Mouse (Mus musculus) adrenal gland, postnatal 25 days (tissue): ENCODE results near the gene Cox17. TPM values are rescaled to one million over a fixed set of nuclear protein-coding genes. Genes with fewer than 3 reads are reported as not detected.
A peak's percentile ranks its signal among the peaks of the same experiment; 100 is the strongest.

Experiments
- DNase-seq: peaks from one replicate; pipeline ENCODE4 v3.0.0; 2021; ENCODE audit warnings: mixed read lengths
- total RNA-seq: library from RNA; stranded (reverse); gene quantifications from 2 replicates; pipeline ENCODE4 v1.2.3, GENCODE M21; 2021

The Cox17 gene
- total RNA-seq, 1 experiment from 2014 or later: 273 TPM

DNA sequence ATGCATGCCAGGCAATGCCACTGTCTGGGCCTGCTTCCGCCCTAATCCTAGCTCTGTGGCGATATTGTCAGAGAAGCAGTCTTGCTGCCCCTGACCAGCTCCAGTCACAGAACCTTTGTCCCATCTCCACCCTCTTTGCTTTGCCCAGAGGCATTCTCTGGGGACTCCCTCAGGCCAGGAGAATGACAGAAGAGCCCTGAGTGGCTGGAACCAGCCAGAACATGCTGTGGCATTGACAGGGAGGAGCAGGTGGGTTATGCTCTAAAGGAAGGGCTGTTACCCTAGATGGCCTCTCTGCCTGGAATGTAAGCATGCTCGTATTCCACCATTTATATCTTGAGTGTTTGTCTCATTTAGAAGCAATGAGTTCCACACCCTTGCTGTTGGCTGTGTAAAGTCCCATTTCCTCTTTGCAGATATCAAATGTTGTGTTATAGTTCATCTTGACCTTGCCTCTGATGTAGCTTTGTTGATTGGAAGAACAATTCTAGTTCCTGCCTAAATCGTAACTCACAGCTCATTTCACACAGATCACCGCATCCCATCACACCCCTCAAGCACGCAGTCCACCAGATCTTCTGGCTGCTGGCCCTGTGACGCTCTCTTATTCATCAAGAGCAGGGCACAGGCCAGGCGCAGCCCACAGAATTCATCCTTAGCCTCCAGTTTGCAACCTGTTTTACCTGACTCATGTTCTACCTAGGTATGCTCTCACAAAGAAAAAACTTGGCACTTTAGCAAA is 24.0 kb downstream of the Cox17 start:
- peak; percentile 30 for DNase-seq

DNA sequence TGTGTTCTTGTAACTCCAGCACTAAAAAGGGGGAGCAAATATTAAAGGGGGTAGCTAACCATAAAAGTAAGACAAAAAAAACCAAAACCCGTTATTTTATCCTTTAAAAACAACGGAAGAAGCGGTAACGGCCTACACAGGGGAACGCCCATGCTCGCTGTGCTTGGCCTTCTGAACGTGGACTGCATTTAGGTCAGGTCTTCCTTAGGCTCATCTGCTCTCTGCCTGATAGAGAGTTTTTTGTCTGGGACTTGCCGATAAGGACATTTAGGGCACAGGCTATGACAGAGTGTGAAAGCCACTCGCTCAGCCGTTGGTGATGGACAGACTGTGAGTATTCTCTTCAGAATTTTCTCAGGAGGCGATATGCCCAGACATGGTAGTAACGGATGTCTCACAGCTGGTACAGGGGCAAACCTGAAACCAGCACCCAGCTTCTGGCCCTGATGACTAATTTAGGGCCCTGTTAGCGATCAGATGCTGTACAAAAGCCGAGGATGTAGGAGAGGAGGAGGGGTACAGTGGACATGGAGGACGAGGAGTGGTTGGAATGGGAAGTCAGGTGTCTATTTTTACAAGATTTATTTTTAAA is 25.0 kb downstream of the Cox17 start:
- no peak for DNase-seq

DNA sequence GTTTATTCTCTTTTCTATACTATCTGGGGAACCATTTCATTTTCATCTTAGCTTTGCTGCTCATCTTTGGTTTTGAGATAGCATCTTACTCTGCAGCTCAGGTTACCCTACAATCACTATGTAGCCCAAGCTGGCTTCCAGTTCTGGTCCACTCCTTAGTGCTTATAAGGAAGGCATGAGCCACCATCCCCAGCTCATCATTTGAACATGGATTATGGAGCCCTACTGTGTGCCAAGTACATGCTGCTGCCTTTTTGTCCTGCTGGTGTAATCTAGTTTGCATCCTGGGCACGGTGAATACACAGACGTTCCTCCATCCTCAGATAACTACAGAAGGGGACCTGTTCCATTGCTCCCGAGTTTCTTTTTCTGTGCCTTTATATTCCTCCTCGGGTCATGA is 26.1 kb downstream of the Cox17 start:
- no peak for DNase-seq

DNA sequence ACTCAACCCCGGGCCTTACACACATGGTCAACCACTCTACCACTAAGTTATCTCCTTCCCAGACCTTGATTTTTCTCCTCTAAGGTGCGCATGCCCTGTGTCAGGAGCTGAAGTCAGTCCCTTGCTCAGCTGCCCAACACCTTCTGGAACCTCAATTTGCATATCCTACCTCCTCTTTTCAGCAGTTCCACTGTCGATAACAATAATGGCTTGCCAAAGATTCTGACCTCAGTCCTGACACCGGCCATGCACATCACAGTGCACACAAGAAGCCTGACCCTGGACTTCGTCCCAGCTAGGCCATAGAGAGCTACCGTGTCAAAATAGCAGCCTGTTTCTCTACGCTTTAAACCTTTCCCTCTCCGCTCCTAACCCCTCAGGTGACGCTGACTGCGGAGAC is 26.6 kb downstream of the Cox17 start:
- no peak for DNase-seq

DNA sequence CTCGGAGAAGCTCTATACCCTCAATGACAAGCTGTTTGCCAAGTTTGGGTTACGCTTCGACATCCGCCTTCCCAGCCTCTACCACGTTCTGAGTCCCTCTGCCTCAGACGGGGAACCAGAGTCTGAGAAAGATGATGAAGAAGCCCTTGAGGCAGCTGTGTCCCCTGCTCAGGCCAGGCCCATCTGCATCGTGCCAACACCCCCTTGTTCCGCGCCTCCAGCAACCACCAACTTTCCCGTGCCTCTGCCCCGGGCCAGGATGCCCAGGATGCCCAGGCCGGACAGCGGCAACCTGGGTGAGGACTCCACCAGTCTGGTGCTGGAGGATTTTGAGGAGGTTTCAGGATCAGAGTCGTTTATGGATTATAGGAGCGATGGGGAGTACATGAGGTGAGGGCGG is 27.1 kb downstream of the Cox17 start:
- DNase-seq: no peak

DNA sequence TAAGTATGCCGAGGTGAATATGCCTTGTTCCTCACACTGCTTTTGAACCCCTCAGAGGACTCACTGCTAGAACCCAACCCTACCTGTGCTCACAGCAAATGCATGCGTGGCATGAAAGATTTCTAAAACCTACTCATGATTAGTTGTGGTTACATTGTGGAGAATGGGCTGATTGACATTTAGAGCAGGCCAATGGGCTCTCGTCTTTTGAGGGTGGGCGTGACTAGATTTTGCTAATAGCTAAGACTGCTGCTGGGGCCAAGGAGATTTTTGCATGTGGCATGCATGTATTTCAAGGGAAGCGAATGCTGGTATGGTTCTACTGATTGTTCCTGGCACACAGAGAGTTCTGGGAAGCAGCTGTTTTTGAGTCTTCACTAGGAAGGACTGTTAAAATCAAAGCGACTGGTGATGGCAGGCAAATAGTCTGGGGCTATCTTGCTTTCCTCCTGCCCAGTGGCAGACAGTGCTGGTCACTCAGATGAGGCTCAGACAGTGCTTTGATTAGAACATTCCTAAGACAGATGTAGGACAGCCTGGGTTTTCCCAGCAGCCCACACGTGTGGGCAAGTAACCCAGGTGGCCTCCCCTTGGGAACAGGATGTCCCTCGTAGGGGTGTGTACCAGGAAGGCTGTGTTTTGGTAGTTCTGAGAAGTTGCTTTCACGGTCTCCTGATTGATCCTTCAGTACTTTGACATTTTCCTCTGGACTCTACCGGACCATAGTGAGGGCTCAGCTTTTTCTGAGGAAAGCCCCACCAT is 27.8 kb downstream of the Cox17 start:
- DNase-seq: no peak

DNA sequence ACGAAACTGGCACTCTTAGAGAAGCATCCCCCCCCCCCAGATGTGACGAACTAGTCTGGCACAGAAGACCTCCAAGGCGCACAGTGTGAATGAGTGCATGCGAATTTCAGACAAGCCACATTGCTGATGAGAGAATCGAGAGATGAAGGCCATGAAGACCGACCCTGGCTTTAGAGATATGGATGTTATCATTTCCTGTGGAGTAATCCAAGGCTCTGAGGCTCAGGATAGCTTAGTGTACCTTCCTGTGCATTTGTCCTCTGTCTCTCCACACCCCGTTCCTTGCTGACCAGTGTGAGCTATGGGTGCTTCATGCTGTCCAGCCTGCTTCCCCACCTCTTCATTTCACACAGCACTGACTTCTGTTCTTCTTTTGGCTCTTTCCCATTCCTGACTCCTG is 28.4 kb downstream of the Cox17 start:
- DNase-seq: no peak

DNA sequence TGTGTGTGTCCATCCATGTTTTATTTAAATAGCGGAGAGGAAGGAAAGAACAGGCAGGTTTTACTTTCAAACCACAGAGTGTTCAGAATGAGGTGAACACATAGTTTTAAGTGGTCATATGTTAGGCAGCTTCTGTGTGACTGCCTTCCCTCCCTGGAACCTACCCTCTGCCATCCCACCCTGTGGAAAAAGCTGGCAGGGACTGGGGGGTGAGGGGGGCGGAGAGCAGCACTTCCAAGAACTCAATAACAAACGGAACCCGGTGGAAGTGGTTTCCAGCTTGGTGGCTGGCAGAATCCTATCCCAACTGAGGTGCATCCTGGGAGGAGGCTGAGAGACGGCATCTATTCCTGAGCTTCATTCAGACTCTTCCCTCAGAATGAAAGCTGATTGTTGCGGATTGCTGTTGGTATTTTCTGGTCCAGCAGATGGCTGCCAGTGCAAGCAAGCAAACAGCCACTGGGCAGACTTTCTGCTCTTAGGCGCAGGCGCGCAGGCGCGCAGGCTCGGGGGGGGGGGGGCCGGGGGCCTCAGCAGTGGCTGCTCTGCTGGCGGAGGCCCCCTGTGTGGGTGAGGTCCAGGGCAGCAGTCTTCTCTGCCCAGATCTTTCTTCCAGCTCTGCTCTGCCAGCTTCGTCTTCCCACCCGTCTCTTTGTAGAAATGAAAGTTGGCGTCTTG is 29.5 kb downstream of the Cox17 start:
- DNase-seq: peak; percentile 54

DNA sequence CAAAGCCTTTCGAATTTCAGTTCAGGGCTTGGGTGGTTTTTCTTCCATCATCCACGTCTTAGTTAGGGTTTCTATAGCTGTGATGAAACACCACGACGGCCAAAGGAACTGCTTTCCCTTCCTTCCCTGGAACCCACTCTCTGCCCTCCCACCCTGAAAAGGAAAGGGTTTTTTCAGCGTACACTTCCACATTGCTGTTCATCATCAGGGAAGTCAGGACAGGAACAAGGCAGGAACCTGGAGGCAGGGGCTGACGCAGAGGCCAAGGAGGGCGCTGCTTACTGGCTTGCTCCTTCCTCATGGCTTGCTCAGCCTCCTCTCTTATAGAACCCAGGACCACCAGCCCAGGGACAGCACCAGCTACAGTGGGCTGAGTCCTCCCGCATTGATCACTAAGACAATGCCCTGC is 30.1 kb downstream of the Cox17 start:
- no peak for DNase-seq

DNA sequence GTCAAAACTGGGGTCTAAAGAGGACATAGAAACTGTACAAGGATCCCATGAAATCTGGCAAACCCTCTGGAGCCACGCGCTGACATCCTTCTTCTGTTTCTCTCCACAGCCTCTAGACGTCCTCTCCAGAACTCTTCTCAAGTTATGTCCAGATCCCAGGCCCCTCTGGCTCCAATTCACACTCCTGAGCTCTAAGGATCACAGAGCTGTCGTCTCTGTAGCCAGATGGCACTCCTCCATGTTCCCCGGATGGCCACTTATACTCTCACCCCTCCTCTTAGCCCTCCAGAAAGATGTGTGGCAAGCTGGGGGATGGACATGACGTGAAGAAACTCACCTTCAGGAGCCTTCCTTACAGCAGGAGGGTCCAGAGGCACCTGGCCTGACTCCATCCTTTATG is 30.8 kb downstream of the Cox17 start:
- DNase-seq: no peak

DNA sequence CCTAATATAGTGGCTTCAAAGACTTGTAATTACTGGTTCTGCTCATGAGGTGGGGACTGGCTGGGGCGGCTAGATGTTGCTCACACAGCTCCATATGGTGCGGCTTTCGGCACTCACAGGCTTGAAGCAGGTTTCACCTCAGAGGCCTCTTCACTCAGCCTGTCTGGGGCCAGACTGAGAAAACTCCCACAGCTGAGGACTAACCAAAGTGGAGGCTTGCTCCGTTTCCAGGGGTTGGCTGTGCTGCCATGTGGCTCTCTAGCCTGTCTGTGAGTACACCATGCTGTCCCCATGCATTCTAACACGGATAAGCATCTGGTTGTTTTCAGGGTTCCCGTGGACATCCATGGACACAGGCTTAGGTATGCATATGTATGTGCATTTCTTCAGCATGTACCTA is 31.8 kb downstream of the Cox17 start:
- DNase-seq: no peak

DNA sequence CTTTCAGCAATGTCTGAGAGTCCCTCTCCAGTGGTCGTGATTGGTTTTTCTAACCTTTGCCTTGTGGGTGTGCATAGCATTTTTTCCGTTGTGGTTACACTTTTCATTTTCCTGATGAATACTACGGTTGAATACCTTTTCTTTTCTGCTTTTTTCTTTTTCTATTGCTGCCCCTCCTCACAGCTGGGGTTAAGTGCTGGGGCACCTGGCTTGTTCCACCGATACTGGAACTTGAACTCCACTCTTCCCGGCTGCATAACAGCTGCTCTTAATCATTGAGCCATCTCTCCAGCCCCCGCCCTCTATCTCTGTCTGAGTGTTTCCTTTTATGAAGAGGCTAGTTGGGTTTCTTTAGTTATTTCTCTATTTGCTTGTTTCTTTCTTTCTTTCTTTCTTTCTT is 32.3 kb downstream of the Cox17 start:
- DNase-seq: no peak

DNA sequence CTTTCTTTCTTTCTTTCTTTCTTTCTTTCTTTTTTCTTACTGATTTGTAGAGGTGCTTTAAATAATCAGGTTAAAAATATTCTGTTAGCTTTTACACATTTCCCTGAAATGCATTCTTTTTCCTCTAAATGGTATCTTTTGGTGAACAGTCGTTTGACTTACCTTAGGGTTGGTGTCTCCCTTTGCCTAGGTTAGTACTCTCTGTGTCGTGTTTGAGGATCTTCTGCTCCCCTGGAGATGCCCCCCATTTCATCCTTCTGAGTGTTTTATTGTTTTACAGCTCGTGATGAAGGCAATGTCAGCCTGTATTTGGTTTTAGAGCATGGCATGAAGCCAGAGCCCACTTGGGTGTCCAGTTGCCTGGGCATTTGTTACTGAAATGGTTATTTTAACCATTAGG is 32.7 kb downstream of the Cox17 start:
- DNase-seq: no peak

DNA sequence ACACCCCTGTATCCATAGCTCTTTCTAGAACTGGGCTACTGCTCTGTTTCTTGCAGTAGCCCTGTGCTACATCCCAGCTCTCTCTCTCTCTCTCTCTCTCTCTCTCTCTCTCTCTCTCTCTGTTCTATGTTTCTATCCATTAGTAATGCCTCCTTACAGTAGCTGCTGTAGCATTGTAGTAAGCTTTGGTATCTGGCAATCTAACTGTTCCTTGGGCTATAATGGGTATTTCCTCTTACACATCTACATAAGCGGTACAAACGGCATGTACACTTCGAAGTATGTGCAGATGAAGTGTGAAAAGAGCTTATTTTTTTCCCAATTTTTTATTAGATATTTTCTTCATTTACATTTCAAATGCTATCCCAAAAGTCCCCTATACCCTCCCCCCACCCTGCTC is 33.1 kb downstream of the Cox17 start:
- no peak for DNase-seq

DNA sequence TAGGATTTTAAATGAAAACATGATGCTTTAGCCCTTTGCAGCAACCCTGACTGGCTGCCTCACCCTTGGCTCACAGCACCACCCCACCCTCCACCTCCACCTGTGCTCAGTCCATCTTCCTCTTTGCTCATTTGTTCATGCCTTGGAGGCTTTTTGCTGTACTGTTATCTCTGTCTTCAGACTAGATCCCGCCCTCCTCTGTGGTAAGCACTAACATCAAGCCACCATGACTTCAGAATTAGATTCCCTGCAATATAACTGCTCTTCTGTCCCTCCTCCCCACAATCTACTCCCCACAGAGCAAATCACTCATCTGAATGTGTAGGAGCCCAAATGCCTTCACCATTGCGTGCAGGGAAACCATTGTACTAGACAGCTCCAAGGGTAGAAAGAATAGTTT is 36.9 kb downstream of the Cox17 start:
- DNase-seq: no peak

DNA sequence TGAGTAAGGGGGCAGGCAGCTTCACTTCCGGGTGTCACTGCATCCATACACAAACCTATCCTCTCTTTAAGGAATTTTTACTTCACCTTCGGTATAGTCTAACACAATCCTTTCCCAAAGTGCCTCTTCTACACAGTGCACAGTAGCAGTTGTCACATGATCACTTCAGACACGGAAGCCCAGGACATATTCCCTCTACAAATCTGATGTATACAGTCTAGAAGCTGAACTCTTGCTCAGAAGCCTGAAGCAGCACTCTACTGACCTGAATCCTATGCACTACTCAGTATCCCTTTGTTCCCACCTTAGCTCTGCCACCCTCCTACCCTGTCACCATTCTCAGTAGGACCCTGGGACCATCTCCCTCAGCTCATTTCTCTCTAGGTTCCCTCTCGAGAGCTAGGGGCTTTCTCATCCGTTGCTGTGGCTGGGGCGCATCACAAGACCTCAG is 38.4 kb downstream of the Cox17 start:
- DNase-seq: no peak

DNA sequence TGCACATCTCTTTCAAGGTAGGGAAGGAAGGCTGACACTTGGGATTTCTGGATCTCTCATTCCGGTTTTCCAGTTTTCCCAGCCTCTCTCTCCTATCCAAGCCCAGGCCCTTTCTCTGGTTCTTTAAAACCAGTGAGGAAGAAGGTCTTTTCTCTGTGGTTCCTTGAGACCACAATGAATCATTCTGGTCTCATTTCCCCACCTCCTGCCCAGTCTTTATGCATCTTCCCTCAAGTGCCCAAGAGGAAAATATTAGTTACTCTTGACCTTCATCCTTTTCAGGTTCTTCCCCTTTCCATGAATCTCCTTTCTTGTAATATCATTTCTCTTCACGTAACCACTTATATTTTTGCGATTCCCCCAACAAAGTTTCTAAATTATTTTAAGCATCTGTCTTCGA is 38.9 kb downstream of the Cox17 start:
- no peak for DNase-seq

DNA sequence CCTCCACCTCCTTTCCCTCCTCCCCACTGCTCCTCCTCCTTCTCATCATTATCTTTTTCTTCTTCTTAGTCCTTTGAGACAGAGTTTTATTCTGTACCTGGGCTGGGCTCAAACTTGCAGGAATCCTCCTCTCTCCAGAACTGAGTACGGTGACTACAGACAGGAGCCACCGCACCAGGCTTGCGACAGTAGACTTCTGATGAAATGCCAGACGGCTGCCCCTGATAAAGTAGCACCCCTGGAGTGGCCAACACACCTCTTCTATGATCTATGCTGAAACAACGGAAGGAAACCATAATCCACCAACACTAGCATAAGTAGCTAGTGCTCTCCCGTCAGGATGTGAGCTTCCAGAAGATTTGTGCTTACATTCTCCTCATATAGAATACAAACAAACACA is 40.6 kb downstream of the Cox17 start:
- DNase-seq: no peak

DNA sequence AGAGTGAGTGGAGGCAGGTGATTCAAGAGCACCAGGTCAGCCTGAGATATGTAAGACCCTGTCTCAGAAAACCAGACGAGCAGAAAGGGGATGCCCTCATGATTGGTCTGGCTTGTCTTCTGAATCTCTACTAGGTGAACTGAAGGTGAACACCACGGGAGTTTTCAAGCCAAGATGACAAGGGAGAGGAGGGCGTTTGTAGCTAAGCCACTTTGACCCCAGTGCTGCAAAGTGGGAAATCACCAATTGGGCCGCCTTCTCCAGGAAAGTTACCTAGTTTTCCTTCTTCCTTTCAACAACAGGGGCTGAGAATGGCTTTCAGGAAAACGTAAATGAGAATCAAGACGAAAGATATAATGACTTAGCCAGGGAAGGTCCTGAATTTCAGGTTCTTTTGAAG is 42.0 kb downstream of the Cox17 start:
- DNase-seq: no peak

DNA sequence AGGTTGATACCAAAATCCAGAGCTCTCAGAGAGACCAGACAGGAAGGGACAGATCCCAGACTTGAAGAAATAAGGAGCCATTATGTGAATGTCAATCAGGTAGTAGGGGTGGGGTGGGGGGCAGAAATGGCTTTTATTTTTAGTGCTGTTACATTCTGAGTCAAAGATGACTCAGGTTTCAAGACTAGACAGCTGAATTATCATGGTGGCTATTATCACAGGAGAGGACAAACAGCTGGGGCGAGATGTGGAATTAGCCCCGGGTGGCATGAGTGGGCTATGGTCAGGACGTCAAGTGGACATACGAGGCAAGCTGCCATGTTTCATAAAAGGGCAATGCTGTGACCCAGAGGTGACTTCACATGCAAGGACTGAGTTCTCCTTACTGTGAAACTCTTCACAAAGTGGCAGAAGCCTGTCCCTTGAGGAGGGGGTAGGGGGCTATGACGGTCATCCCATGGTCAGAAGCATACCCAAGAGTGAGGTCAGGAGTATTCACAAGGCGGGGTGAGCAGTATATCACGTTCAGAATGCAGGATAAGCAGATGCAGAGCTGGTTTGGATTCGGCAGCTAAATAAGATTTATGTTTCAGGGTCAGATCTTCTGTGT is 42.6 kb downstream of the Cox17 start:
- DNase-seq: no peak

DNA sequence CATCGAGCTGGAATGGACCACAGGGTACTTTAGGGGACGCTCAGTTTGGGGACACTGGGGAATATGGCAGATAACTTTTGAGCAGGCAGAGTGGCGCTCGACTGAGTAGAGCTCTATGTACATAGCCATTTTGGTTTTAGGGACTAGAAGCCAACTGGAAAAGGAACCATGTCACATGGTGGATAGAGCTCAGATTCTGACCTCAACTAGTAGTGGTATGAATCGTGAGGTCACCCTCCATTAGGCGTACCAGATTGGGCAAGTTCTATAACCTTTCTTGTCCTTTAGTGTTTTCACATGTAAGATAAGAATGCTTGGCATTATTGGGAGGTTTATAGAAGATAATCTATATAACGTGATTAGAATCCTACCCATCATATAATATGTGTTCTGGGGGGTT is 43.5 kb downstream of the Cox17 start:
- DNase-seq: no peak

DNA sequence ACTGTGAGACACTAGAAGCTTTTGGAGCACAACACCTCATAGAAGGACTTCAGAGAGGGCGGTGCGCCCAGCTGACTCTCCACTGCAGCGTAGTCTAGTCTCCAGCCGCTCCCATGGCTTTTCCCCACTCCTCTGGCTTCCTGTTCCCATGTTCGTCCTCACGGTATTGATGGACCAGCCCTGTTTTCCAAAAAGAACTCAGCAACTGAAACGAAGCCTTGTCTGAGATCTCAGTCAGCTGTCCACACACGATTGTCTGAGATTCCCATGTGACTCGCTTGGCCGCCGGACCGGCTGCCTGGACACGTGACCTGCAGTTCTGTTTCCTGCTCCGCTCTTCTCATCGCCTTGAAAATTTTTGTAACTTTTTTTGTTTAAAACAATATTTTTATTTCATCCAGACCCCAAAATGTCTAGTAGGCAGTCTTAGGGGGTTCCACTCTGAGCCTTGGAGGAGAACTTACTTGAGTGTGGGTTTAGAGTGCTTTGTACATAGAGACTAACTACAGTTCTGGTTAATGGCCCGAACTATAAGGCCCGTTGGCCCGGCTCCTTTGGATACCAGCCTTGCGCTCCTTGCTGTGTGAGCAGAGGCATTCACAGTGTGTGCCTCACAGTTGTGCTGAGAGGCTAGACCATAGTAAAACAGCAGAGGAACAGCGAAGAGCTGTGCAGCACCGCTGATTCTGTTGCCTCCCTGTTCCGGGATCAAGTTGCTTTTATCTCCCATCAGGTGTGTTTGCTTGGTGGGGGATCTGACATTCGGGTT is 45.5 kb downstream of the Cox17 start:
- DNase-seq: no peak
